Mouse (Mus musculus): ENCODE measurements around the gene Cdca5.

GRCm38 (mm10) chr19:6126289-6126688 lies 41.5 kb downstream of the Cdca5 start:
- TF ChIP-seq MAFK (IDR thresholded peaks at IDR 0.05; ENCODE audit: insufficient read depth, low read depth, low read length) = no peak
- TF ChIP-seq ZNF384 (IDR thresholded peaks at IDR 0.05; ENCODE audit: low read depth, low read length) = peak; percentile 66; the same call in 1 of the 2 replicates
- TF ChIP-seq CHD2 (IDR thresholded peaks at IDR 0.05; ENCODE audit: low read depth, low read length) = no peak
